15 mouse cellular contexts compared by ENCODE assay signal in genomic region chr11:8209041-8209440, GRCm38 (mm10).
DNase-seq lines count a peak whose midpoint lies in the region; ATAC-seq lines count a peak whose summit lies in the region.
"Had no signal": no experiment of that assay in that cellular context is flagged by ENCODE, and none has a peak within 500 bp of the region (broad histone marks: within the 10 kb centered on the region; RNA-seq: fewer than 3 reads in every experiment).

No protein-coding gene starts in this region.

- ATAC-seq in megakaryocyte progenitor cell, adult 5-6 weeks (replicated peaks; ENCODE audit: poor library complexity), result no peak
- no peak for ATAC-seq in frontal cortex, adult (ENCODE audit: low TSS enrichment)
- ATAC-seq: activated CD4-positive, CD25-positive, alpha-beta regulatory T cell, adult 4 months; liver, postnatal 0 days; Patski had no signal

- DNase-seq in adrenal gland, postnatal 14 days, result peak; percentile 6
- no peak for DNase-seq in adrenal gland, postnatal 25 days
- peak; percentile 9 for DNase-seq in kidney, adult 11 months
- no peak for DNase-seq in kidney, postnatal 4 days
- DNase-seq in gastrocnemius, postnatal 14 days, result peak; percentile 60
- DNase-seq in heart, postnatal 14 days, result peak; percentile 53 to 61
- DNase-seq: cerebellum, adult 11-12 months; cerebellum, postnatal 36 days; liver, postnatal 0 days; right cerebral cortex, adult 18-20 months; thymus, postnatal 4 days had no signal

- intact Hi-C loops in gastrocnemius, postnatal 14 days (cut with DNase I; ENCODE audit: low total_unique reads), result no loop called here
- intact Hi-C loops in heart, postnatal 14 days (cut with DNase I), result no loop called here

Comparison
In these comparisons a context has a peak if more than half of its experiments do, and no peak if none do; other contexts are left out.
1. DNase-seq: peak in adrenal gland, postnatal 14 days (single experiment), kidney, adult 11 months (single experiment), gastrocnemius, postnatal 14 days (single experiment) and heart, postnatal 14 days (2 of 2); none in adrenal gland, postnatal 25 days (single experiment) and kidney, postnatal 4 days (0 of 2).